Mouse (Mus musculus): ENCODE data around the gene Fer1l4. TPM values are rescaled to one million over a fixed set of nuclear protein-coding genes. Genes with fewer than 3 reads are reported as not detected.

Fer1l4 gene
- polyA plus RNA-seq, 1 experiment from 2014 or later: not detected

DNA sequence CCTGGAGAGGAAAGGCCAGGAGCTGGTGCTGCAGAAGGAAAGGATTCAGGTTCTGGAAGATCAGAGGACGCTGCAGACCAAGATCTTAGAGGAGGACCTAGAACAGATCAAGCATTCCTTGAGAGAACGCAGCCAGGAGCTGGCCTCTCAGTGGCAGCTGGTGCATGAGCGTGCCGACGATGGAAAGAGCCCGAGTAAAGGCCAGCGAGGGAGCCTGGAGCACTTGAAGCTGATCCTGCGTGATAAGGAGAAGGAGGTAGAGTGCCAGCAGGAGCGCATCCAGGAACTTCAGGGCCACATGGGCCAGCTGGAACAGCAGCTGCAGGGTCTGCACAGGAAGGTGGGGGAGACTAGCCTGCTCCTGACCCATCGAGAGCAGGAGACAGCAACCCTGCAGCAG, 61.6 kb downstream of the Fer1l4 start:
- no peaks in the 10 kb centered on the region for H3K27me3 ChIP-seq (ENCODE audit: control insufficient read depth, insufficient read depth, low read length)
- H3K27ac ChIP-seq (ENCODE audit: low read depth, low read length): no peak overlapping the region
- H3K4me3 ChIP-seq (ENCODE audit: low read depth, low read length): no peak overlapping the region
- H3K4me1 ChIP-seq (replicated peaks; ENCODE audit: control insufficient read depth, insufficient read depth, low read length): no peaks in the 10 kb centered on the region
- ATAC-seq (replicated peaks; ENCODE audit: low FRiP score) (no peak), DNase-seq (ENCODE audit: low spot score) (no peak)
- no peak overlapping the region for H3K4me2 ChIP-seq (ENCODE audit: low read depth, low read length, severe bottlenecking)
- H3K9ac ChIP-seq (ENCODE audit: low read length): no peak overlapping the region
- peaks cover 21% of the 10 kb centered on the region for H3K36me3 ChIP-seq (ENCODE audit: control insufficient read depth, insufficient read depth, low read length)
- 94% methylated on average over 10 of the region's 10 CpGs for WGBS
- no peaks in the 10 kb centered on the region for H3K9me3 ChIP-seq (ENCODE audit: control insufficient read depth, low read length)

DNA sequence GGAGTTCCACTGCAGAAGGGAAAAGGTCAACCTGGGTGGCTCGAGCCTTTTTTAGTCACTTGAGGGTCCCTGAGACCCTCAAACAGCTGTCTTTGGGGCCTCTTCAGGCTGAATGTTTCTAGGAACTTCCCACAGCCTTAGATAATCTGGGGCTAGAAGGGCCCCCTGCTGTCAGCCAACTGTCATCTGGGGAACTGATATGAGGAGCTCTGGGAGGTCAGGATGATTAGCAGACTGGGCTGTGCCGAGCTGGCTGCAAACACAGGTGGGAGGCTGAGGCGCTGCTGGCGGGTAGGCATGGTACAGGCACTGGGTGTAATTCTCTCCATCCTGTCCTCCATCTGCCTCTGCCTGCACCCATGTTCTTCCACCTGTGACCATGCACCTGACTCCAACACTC, 63.7 kb downstream of the Fer1l4 start:
- Histone ChIP-seq H3K27ac (ENCODE audit: low read depth, low read length) (no peak overlapping the region), H3K9ac (ENCODE audit: low read length) (no peak overlapping the region)

DNA sequence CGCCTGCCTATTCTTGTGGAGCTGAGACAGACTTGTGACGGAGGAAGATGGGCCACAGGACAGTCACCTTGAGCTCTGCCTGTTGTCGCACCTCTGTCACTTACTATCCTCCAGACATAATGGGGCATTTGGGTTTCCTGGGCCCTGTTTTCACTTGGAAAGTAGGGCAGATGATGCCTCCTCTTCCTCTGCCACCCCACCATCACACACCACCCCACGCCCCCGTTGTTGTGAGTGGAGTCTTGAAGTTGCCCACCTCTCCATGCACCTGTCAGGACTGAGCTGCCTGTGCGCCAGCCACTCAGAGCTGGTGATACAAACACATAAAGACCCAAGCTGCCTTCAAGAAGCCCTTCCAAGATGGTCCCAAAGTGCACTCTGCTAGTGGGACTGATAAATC, 65.6 kb downstream of the Fer1l4 start:
- H3K9ac ChIP-seq (ENCODE audit: low read length): no peak overlapping the region
- no peak overlapping the region for H3K27ac ChIP-seq (ENCODE audit: low read depth, low read length)
- 95% methylated on average over 6 of the region's 6 CpGs for WGBS
- H3K4me2 ChIP-seq (ENCODE audit: low read depth, low read length, severe bottlenecking): no peak overlapping the region
- no peaks in the 10 kb centered on the region for H3K4me1 ChIP-seq (replicated peaks; ENCODE audit: control insufficient read depth, insufficient read depth, low read length)
- no peaks in the 10 kb centered on the region for H3K9me3 ChIP-seq (ENCODE audit: control insufficient read depth, low read length)
- H3K4me3 ChIP-seq (ENCODE audit: low read depth, low read length): no peak overlapping the region
- DNase-seq (ENCODE audit: low spot score) (no peak), ATAC-seq (replicated peaks; ENCODE audit: low FRiP score) (no peak)
- no peaks in the 10 kb centered on the region for H3K27me3 ChIP-seq (ENCODE audit: control insufficient read depth, insufficient read depth, low read length)
- H3K36me3 ChIP-seq (ENCODE audit: control insufficient read depth, insufficient read depth, low read length): peaks cover 25% of the 10 kb centered on the region

More for the DNA sequence above, 63.7 kb downstream of the Fer1l4 start:
- peaks cover 21% of the 10 kb centered on the region for H3K36me3 ChIP-seq (ENCODE audit: control insufficient read depth, insufficient read depth, low read length)
- no peaks in the 10 kb centered on the region for H3K9me3 ChIP-seq (ENCODE audit: control insufficient read depth, low read length)
- no peak overlapping the region for H3K4me3 ChIP-seq (ENCODE audit: low read depth, low read length)
- 74% methylated on average over 4 of the region's 4 CpGs for WGBS
- no peaks in the 10 kb centered on the region for H3K4me1 ChIP-seq (replicated peaks; ENCODE audit: control insufficient read depth, insufficient read depth, low read length)
- no peaks in the 10 kb centered on the region for H3K27me3 ChIP-seq (ENCODE audit: control insufficient read depth, insufficient read depth, low read length)
- ATAC-seq (replicated peaks; ENCODE audit: low FRiP score): no peak
- DNase-seq (ENCODE audit: low spot score): no peak
- H3K4me2 ChIP-seq (ENCODE audit: low read depth, low read length, severe bottlenecking): no peak overlapping the region

DNA sequence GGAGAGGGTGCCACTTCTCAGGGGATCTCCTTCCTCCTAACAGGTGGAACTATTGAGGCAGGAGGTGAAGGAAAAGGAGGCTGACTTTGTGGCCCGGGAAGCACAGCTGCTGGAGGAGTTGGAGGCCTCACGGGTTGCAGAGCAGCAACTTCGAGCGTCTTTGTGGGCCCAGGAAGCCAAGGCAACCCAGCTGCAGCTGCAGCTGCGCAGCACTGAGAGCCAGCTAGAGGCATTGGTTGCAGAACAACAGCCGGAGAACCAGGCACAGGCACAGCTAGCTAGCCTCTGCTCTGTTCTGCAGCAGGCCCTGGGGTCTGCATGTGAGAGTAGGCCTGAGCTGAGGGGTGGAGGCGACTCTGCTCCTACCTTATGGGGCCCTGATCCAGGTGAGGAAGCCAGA, 67.0 kb downstream of the Fer1l4 start:
- H3K4me3 ChIP-seq (ENCODE audit: low read depth, low read length): no peak overlapping the region
- H3K4me1 ChIP-seq (replicated peaks; ENCODE audit: control insufficient read depth, insufficient read depth, low read length): no peaks in the 10 kb centered on the region
- no peak for ATAC-seq (replicated peaks; ENCODE audit: low FRiP score)
- WGBS: 96% methylated on average over 7 of the region's 7 CpGs
- peaks cover 26% of the 10 kb centered on the region for H3K36me3 ChIP-seq (ENCODE audit: control insufficient read depth, insufficient read depth, low read length)
- H3K9me3 ChIP-seq (ENCODE audit: control insufficient read depth, low read length): no peaks in the 10 kb centered on the region
- no peak overlapping the region for H3K9ac ChIP-seq (ENCODE audit: low read length)
- no peak for DNase-seq (ENCODE audit: low spot score)
- no peaks in the 10 kb centered on the region for H3K27me3 ChIP-seq (ENCODE audit: control insufficient read depth, insufficient read depth, low read length)
- H3K4me2 ChIP-seq (ENCODE audit: low read depth, low read length, severe bottlenecking): no peak overlapping the region
- H3K27ac ChIP-seq (ENCODE audit: low read depth, low read length): no peak overlapping the region

DNA sequence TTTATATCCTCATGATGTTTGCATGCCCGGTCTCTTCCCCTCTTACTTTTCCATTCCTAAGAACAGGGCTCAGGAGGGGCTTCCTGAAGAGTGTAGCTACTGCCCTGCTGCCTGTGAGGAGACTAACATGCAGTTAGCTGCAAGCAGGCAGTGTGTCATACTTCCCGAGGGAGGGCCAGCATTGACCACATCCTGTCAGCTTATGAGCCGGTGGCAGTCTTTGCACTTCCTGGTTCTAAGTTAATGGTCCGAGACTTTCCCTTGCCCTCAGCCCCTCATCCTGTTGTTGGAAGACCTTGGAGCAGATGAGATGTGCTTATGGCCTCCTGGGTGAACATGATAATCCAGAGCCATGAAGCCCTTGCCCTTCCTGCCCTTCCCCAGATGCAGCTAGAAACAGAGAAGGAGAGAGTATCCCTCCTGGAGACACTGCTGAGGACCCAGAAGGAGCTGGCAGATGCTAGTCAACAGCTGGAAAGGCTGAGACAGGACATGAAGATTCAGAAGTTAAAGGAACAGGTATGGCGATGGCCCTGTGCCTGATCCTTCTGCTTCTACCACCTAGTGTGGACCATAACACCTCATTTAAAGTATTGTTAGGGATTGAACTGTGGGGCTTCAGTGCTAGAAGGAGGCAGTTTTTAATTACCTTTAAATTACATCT, 73.3 kb downstream of the Fer1l4 start:
- peaks cover 29% of the 10 kb centered on the region for H3K36me3 ChIP-seq (ENCODE audit: control insufficient read depth, insufficient read depth, low read length)

DNA sequence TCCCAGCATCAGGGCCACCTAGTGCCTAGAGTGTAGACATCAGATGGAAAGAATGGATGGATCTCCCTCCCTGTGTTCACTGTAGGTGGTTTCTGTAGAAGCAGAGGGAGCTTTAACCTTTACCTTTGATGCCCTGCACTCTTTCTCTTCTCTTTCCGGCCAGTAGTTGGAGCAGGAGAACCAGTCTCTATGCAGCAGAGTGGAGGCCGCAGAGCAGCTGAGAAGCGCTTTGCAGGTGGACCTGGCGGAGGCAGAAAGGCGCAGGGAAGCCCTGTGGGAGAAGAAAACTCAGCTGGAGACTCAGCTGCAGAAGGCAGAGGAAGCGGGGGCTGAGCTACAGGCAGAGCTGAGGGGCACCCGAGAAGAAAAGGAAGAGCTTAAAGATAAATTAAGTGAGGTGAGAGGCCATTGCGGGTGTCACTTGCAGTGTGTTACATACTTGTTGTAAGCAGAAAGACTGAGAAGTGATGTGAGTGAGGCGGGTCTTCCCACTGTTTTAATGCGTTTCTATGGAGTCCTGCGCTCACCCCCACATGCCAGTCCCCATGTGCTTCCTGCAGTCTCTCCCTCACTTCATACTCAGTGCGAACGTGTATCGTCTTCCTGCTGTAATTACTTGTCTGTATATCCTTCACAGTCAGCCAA, 78.5 kb downstream of the Fer1l4 start:
- H3K27me3 ChIP-seq (ENCODE audit: control insufficient read depth, insufficient read depth, low read length): no peaks in the 10 kb centered on the region
- H3K4me3 ChIP-seq (ENCODE audit: low read depth, low read length): no peak overlapping the region
- no peaks in the 10 kb centered on the region for H3K9me3 ChIP-seq (ENCODE audit: control insufficient read depth, low read length)
- no peaks in the 10 kb centered on the region for H3K4me1 ChIP-seq (replicated peaks; ENCODE audit: control insufficient read depth, insufficient read depth, low read length)
- ATAC-seq (replicated peaks; ENCODE audit: low FRiP score) (no peak), DNase-seq (ENCODE audit: low spot score) (no peak)
- no peak overlapping the region for H3K27ac ChIP-seq (ENCODE audit: low read depth, low read length)
- no peak overlapping the region for H3K4me2 ChIP-seq (ENCODE audit: low read depth, low read length, severe bottlenecking)
- H3K36me3 ChIP-seq (ENCODE audit: control insufficient read depth, insufficient read depth, low read length): peaks cover 20% of the 10 kb centered on the region; the same call in 1 of the 2 replicates
- WGBS: 79% methylated on average over 14 of the region's 14 CpGs
- H3K9ac ChIP-seq (ENCODE audit: low read length): no peak overlapping the region

More for the DNA sequence above, 73.3 kb downstream of the Fer1l4 start:
- no peak for ATAC-seq (replicated peaks; ENCODE audit: low FRiP score)
- H3K27me3 ChIP-seq (ENCODE audit: control insufficient read depth, insufficient read depth, low read length): no peaks in the 10 kb centered on the region
- H3K4me1 ChIP-seq (replicated peaks; ENCODE audit: control insufficient read depth, insufficient read depth, low read length): no peaks in the 10 kb centered on the region
- H3K27ac ChIP-seq (ENCODE audit: low read depth, low read length): no peak overlapping the region
- H3K9me3 ChIP-seq (ENCODE audit: control insufficient read depth, low read length): no peaks in the 10 kb centered on the region
- WGBS: 92% methylated on average over 5 of the region's 5 CpGs
- no peak overlapping the region for H3K4me2 ChIP-seq (ENCODE audit: low read depth, low read length, severe bottlenecking)
- no peak overlapping the region for H3K9ac ChIP-seq (ENCODE audit: low read length)
- H3K4me3 ChIP-seq (ENCODE audit: low read depth, low read length): no peak overlapping the region
- DNase-seq (ENCODE audit: low spot score): no peak

DNA sequence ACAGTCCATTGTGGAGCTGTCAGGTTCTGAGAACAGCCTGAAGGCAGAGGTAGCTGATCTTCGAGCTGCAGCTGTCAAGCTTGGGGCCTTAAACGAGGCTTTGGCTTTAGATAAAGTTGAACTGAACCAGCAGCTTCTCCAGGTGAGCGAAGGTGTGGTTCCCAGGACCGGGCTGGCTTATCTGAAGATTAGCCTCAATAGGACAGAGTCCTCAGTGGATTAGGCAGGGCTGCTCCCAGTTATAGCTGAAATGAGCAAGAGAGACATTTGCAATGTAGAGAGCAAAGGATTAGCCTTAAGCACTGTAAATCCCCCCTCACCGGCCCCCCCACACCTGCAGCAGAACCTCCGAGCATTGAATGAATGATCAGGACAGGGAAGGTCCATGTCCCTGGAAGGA, 79.4 kb downstream of the Fer1l4 start:
- Histone ChIP-seq H3K27me3 (ENCODE audit: control insufficient read depth, insufficient read depth, low read length) (no peaks in the 10 kb centered on the region), H3K9ac (ENCODE audit: low read length) (no peak overlapping the region), H3K4me3 (ENCODE audit: low read depth, low read length) (no peak overlapping the region), H3K36me3 (ENCODE audit: control insufficient read depth, insufficient read depth, low read length) (peaks cover 20% of the 10 kb centered on the region; the same call in 1 of the 2 replicates), H3K4me1 (replicated peaks; ENCODE audit: control insufficient read depth, insufficient read depth, low read length) (no peaks in the 10 kb centered on the region), H3K27ac (ENCODE audit: low read depth, low read length) (no peak overlapping the region), H3K9me3 (ENCODE audit: control insufficient read depth, low read length) (no peaks in the 10 kb centered on the region), H3K4me2 (ENCODE audit: low read depth, low read length, severe bottlenecking) (no peak overlapping the region)
- WGBS: 83% methylated on average over 6 of the region's 6 CpGs
- ATAC-seq (replicated peaks; ENCODE audit: low FRiP score) (no peak), DNase-seq (ENCODE audit: low spot score) (no peak)

All from forebrain, embryonic 11.5 days (tissue).